Mouse (Mus musculus) heart, adult 2 months (tissue): ENCODE measurements around the gene Ghsr.

ENCODE experiments used
- CTCF ChIP-seq: fragments of 200-600 bp; IDR thresholded peaks from 2 replicates; pipeline ENCODE4 v1.8.1; 2022; ENCODE audit warnings: antibody characterized with exemption, mild to moderate bottlenecking, moderate library complexity
- POLR2A ChIP-seq: fragments of 200-500 bp; IDR thresholded peaks from 2 replicates; pipeline ENCODE4 v1.6.1; 2011; ENCODE audit warnings: mild to moderate bottlenecking, low read depth, low read length, control low read depth; ENCODE audit not compliant: insufficient read depth

GRCm38 (mm10) chr3:27421980-27422379 is 50.8 kb downstream of the Ghsr start:
- TF ChIP-seq POLR2A (no peak), CTCF (no peak)
